Mouse (Mus musculus) gastrocnemius, adult 2 months (tissue): ENCODE results near the gene Gdpd3. TPM values are rescaled to one million over a fixed set of nuclear protein-coding genes. Genes with fewer than 3 reads are reported as not detected.
A peak's percentile ranks its signal among the peaks of the same experiment; 100 is the strongest.

Source experiments
- DNase-seq: peaks from one replicate; pipeline ENCODE4 v3.0.0; 2022
- H3K27ac ChIP-seq: fragments of 200-600 bp; 2 replicates; pipeline ENCODE4 v1.8.1; 2022; ENCODE audit warnings: mild to moderate bottlenecking
- H3K4me3 ChIP-seq: fragments of 200-600 bp; 2 replicates; pipeline ENCODE4 v1.8.1; 2022; ENCODE audit warnings: mild to moderate bottlenecking, moderate library complexity
- CTCF ChIP-seq: fragments of 200-600 bp; IDR thresholded peaks from 2 replicates; pipeline ENCODE4 v1.8.1; 2022; ENCODE audit warnings: antibody characterized with exemption, mild to moderate bottlenecking, moderate library complexity
- intact Hi-C: fragments of 180-260 bp; cut with DNase I; formaldehyde crosslinking; loops from one replicate; pipeline ENCODE4 v1.15.1; 2025
- total RNA-seq, 2 experiments: library from RNA; stranded (reverse); gene quantifications; 2 replicates each; pipeline ENCODE4 v1.2.3; 2021

The Gdpd3 gene
- total RNA-seq, 2 experiments from 2014 or later = 0.67 to 1.3 TPM

DNA sequence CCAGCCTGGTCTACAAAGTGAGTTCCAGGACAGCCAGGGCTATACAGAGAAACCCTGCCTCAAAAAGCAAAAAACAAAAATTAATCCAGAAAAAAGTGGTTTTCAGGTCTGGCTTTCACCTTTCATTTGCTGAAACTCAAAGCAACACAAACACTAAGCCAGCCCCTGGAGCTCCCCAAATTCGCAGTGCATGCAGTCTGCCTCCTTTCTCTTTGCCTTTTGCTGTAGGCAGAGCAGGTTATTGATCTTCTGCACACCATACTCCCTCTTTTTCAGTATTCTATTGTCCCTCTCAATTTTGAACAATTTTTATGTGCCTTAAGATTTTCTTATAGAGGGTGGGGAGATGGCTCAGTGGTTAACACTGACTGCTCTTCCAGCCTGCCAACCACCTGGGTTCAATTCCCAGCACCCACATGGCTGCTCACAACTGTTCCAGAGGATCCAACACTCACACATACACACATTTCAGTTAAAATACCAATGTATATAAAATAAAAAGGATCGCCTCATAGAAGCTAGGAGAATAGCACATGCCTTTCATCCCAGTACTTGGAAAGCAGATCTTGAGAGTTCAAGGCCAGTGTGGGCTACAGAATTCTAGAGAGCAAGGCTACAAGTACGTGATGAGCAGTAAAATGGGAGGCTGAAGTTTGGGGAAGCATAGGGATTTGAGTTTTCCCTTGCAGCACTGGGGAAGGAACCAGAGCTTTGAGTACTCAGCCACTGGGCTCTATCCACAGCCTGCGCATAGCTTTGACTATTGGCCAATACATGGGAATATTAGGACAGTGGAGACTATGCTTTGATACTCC, 27.5 kb downstream of the Gdpd3 start:
- H3K4me3 ChIP-seq = no peak overlapping the region; the same call in 1 of the 2 replicates
- intact Hi-C loops = loop anchor here (10.0 kb wide), 1 partner anchor 329 kb away; the partner anchor contains the start of gene Atp2a1
- no peak for TF ChIP-seq CTCF
- peak overlapping the region; percentile 99; the same call in 1 of the 2 replicates for H3K27ac ChIP-seq
- no peak for DNase-seq

DNA sequence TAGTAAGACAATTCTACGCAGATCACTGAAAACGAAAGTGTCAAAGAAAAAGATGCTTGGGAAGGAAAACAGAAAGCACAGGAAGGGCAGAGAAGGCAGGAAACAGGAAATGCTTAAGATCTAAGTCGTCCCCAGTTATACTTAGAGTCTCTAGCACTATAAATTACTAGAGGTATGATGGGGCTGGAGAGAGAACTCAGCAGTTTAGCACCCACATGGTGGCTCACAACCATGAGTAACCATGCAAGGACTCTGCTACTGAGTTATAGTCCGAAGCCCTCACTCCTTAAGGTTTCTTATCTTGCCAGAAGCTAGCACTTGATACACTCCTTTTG, 28.1 kb downstream of the Gdpd3 start:
- intact Hi-C loops = loop anchor here (10.0 kb wide), 1 partner anchor 329 kb away; the partner anchor contains the start of gene Atp2a1
- no peak for TF ChIP-seq CTCF
- no peak overlapping the region for H3K4me3 ChIP-seq
- no peak for DNase-seq
- peak overlapping the region; percentile 99; the same call in 1 of the 2 replicates for H3K27ac ChIP-seq

DNA sequence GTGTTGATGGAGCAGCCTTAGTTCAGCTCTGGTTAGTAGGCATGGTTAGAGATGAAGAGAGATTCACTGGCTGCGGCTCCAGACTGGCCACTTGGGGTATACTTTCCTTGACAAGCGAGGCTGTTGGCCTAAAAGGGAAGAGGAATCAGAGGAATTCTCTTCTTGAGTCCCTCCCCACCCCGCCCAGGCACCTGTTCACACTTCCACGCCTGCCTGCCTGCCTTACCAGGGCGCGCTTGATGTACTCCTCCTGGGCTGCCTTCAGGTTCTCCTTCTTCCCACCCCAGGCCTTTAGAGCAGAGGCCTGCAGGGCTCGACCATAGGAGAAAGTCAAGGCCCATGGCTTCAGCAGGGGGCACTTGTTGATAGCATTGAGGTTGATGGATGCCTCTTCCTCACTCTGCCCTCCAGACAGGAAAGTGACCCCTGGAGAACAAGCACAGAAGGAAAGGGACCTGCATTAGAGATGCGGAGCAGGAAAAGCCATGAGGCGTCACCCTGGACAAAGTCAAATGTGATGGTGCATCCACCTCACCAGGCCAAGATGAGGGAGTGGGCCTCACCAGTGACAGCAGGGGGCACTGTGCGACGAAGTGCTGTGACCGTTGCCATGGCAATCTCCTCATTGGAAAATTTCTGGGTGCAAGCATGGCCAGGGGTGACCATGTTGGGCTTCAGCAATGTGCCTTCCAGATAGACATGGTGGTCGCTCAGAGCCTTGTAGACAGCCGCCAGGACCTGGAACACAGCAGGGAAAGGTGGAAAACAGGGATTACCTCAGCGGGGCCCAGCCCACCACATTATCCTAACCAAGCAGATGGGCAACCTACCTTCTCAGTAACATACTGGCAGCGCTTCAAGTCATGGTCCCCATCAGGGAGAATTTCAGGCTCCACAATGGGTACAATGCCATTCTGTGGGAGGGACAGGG, 29.5 kb downstream of the Gdpd3 start:
- DNase-seq = peak; percentile 50
- Histone ChIP-seq H3K27ac (peak overlapping the region; percentile 99), H3K4me3 (peak overlapping the region; percentile 93)
- peak; percentile 45 for TF ChIP-seq CTCF
- intact Hi-C loops = loop anchor here (10.0 kb wide), 1 partner anchor 331 kb away; the partner anchor contains the start of gene Atp2a1

GRCm38 (mm10) chr7:126796350-126796932, 30.3 kb downstream of the Gdpd3 start:
- H3K27ac ChIP-seq = peak overlapping the region; percentile 99
- DNase-seq = peak; percentile 62
- intact Hi-C loops = loop anchor here (10.0 kb wide), 1 partner anchor 332 kb away; the partner anchor contains the start of gene Atp2a1
- TF ChIP-seq CTCF = peak; percentile 42; the same call in 1 of the 2 replicates
- H3K4me3 ChIP-seq = peak overlapping the region; percentile 93

GRCm38 (mm10) chr7:126797411-126798126, 31.4 kb downstream of the Gdpd3 start, which contains the start of gene Fam57b:
Fam57b (plus strand) TSS chr7:126797668.
- intact Hi-C loops = loop anchor here (10.0 kb wide), 1 partner anchor 333 kb away; the partner anchor contains the start of gene Atp2a1
- Histone ChIP-seq H3K27ac (peak within 1 kb of the TSS; percentile 99), H3K4me3 (peak within 1 kb of the TSS; percentile 93)
- DNase-seq = peak; percentile 59
- TF ChIP-seq CTCF = no peak

DNA sequence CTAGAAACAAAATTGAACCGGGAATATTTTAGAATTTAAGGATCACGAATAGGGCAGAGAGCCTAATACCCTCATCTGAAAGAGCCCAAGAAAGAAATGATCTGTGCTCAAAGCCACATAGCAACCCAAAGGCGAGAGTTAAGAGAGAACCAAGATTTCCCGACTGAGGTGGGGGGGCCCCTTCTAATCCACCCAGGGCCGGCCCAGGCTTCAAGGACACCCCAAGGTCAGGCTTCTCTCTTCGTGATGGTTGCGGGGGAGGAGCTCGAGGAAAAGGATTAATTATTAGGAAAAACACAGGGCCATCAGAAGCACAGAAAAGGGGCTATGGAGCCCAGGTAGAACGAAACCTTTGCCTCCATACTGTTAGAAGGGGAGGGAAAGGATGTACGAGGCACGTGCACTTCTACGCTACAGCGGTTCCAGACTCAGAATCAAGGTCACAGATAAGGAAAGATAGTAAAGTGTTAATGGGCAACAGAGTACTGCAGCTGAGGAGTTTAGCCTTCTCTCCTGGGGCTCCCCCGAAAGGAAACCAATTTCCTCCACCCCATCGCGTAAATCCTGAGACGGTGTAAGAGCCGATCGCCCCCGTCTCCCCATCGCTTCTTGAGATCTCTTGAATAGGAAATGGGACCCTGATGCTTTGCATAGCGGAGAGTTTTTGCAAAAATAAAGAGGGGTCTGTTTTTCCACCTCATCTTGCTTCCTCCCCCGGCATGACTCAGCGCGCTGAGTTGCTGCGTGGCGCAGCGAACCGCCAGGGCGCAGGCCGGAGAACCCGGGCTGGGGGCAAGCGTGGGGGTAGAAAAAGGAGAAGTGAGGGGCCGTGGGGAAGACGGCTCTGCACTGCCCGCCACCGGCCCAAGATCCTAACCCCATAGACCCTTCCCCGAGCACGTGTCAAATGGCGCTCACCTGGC, 32.3 kb downstream of the Gdpd3 start:
- H3K27ac ChIP-seq = peak overlapping the region; percentile 99
- DNase-seq = peak; percentile 54
- no peak for TF ChIP-seq CTCF
- H3K4me3 ChIP-seq = peak overlapping the region; percentile 93
- intact Hi-C loops = loop anchor here (10.0 kb wide), 1 partner anchor 334 kb away; the partner anchor contains the start of gene Atp2a1

DNA sequence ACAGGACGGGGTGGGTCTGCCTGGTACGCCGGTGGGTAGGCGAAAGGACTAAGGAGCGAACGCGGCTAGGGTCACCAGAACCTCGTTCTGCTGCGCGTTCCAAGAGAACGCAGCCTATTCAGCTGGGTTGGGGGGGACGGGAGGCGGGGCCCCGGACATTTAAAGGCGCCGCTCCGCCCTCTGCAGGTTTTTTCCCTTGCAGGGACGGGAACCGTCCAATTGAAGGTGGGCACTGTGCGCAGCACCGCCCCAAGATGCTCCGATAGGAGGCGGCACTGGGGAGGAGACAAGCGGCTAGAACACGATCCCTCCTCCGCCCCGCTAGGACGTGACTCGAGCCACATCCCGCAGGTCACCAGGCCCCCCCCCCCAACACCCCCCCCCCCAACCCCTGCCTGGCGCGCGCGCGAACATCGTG, 32.9 kb downstream of the Gdpd3 start:
- peak; percentile 96 for DNase-seq
- no peak for TF ChIP-seq CTCF
- Histone ChIP-seq H3K4me3 (peak overlapping the region; percentile 93), H3K27ac (peak overlapping the region; percentile 99)
- intact Hi-C loops = loop anchor here (10.0 kb wide), 1 partner anchor 334 kb away; the partner anchor contains the start of gene Atp2a1

DNA sequence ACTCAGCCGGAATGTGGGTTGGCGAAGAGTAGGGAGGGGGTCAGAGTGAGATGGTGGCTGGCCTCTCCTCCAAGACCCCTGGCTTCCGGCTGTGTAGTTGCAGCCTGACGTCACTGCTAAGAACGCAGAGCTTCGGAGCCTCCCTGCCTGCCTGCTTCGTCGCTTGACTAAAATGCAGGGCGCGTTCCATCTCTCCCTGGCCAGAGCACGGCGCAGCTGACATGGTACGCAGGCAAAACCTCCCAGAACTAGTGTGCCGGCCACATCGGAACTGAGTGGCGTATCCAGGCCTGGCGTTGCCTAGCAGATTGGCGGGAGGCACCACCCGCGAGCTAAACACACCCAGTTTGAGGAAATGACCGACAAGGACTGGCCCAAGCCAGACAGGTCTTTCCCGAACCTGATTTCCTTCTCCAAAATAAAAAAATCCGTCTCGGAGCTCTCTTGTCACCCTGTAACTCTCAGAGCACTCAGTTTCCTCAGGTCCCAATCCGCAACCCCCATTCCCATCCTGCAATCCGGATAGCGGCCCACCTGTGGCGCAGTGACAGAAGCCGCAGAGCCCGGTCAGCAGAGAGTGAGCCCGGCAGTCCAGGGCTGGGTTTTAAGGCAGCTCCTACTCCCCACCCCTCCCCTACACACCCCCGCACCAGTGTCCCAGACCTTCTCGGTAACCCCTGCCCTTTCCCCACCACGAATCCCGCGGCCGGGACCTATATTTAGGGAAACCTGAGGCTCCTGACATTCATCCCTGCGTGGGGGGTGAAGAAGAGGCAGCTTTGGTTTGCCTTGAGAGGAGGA, 33.5 kb downstream of the Gdpd3 start:
- intact Hi-C loops = loop anchor here (5.0 to 10.0 kb wide), 2 partner anchors 335 to 413 kb away; partner anchors contain the start of gene Atp2a1
- peak; percentile 92 for DNase-seq
- Histone ChIP-seq H3K4me3 (peak overlapping the region; percentile 93), H3K27ac (peak overlapping the region; percentile 99)
- peak; percentile 48 for TF ChIP-seq CTCF

DNA sequence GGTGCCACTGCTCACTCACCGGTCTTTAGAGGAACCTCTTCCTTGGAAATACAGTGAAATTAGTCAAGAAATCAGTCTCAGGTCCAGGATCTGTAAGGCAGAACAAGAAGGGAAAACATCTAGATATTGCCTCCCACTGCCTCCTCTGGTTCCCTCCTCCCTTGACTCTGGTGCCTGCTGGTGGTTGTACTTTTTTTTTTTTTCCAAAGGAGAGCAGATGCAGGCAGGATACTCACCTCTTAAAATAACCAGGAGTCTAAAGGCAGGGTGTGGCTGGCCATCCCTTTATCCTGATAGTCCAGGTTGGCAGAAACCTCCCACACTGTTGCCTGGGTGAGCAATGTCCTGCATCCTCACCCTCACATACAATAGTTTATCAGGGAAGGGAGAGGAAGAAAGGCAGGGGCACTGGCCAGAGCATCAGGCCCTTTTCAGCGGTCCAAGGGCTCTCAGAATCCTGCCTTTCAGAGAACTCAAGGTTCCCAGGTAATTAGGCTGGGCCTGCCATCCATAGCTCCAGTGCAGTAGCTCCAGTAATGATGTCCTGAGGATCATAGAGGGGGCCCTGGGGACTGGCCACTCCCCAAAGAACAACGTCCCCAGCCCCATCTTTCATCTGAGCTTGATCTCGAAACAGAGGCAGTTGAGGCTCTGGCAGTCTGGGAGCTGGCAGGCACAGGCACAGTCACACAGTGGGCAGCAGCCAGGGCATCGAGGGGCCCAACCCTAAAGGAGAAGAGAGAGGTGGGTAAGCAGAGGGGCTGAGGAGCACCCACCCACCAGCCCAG, 34.3 kb downstream of the Gdpd3 start:
- intact Hi-C loops = loop anchor here (5.0 kb wide), 1 partner anchor 412 kb away; no protein-coding TSS in a partner anchor
- Histone ChIP-seq H3K27ac (peak overlapping the region; percentile 99), H3K4me3 (peak overlapping the region; percentile 93)
- DNase-seq = peak; percentile 72
- no peak for TF ChIP-seq CTCF
